Mouse (Mus musculus) spleen, postnatal 14 days (tissue): ENCODE data around the gene Gnat2.

Source experiments
- DNase-seq, 2 experiments: peaks; one replicate each; pipeline ENCODE4 v3.0.0; 2021 to 2022; ENCODE audit warnings: low spot score in 2 of 2

Gnat2 gene

DNA sequence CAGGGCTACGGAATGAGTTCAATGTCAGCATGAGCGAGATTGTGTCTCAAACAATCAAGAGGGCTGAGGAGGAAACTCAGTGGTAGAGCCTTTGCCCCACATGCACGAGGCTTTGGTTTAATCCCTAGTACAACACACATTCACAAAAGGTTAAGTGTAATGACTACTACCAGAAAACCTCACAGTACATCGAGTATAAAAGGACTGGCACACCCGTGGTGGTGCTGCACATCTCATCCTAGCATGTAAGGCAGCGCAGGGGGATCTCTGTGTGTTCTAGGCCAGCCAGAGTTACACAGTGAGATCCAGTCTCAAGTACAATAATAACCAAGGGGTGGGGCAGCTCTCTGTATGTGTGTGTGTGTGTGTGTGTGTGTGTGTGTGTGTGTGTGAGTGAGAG, 24.9 kb downstream of the Gnat2 start:
- no peak for DNase-seq

DNA sequence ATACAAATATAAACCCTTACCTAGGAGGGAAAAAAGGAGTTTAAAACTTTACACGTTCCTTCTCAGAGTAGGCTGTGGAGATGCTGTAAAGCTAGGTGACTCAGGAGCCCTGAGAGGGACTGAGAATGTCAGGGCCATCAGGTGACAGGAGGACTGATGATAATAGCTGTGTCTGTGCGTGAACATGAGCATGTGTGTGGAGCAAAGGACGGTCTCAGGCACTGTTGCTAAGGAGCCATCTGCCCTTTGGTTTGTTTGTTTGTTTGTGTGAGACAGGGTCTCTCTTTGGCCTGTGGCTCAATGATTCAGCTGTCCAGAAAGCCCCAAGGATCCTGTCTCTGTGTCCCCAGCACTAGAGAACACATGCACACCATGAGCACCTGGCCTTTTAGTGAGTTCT, 28.5 kb downstream of the Gnat2 start:
- no peak for DNase-seq

DNA sequence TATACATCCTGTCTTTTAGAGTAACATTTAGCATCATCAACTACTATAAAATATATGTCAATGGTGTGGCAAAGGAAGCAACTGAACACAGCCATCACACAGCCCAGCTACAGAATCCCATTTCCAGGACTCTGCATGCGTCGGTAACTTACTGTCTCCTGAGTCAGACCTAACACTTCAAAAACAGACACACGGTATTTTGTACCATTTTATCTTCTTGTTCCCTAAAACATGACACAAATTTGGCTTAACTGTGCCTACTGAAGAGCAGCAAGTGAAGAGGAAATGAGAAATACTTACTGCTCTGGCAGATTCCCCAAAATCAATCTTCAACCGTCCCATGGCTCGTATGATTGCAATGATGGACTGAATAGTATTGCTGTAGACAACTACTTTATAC, 30.7 kb downstream of the Gnat2 start:
- no peak for DNase-seq

DNA sequence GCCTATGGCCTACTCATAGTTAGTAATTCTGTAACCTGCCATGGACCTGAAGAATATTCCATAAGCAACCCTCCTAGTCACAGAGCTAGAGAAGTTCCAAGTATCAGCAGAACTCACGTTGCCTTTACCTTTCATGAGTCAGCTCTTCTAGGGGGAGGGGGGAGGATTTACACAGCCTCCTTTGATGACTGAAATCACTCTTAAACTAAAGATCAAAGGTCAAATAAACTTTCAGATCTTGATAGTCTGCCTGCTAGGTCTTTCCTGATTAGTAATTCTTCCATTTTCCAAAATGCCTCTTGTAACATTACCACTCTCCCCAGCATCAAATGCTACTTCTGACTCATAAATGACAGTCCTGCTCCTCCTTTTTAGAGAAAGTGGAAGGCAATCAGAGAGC, 31.5 kb downstream of the Gnat2 start:
- DNase-seq = no peak

DNA sequence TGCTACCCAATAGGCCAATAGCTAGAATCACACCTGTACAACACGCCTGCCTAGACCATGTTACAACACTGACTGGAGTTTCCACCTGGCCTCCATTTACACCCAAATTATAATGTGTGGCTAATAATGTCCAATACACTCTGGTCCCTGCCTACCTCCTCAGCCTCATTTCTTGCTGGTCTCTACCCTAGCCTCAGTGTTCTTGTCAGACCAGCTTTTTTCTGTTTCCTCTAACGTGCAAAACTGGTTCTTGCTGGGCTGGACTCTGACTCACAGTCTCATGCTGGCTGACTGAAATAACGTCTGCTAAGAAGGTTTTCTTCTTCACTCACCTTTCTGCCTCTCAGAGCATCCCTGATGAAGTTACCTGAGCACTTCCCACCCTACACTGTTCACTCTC, 33.7 kb downstream of the Gnat2 start:
- no peak for DNase-seq

DNA sequence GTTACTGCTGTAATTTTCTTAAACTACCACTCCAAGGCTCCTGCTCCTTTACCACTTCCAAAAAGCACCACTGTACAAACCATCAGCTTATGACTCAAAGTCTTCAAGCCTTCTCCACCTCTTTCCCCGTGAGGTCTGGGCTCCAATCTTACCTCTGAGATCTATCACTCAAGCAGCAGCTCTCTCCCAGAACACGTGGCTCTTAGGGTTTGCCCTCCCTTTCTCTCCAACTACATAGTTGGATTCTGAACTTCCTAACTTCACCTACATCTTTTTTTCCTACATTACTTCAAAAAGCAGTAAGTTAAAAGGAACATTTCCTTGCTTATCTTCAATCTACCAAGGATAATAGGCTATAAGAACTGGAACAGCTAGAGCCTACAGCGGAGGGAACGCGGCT, 35.9 kb downstream of the Gnat2 start:
- no peak for DNase-seq

DNA sequence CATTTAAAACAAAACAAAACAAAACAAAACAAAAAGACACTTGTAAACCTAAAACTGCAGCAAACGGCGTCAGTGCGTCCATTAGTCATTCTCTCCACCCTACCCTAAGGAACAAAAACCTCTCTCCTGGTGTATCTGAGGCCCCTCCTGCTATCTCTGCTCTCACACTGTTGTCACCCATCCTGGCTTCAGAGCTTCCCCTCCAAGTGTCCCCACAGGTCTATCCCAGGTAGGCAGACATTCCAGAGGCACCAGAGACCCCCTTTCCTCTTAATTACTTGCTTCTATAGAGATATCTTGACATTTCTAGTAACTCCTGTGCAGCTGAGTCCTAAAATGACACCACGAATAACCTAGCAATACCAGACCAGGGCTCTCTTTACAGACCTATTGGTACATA, 36.8 kb downstream of the Gnat2 start:
- DNase-seq = no peak

DNA sequence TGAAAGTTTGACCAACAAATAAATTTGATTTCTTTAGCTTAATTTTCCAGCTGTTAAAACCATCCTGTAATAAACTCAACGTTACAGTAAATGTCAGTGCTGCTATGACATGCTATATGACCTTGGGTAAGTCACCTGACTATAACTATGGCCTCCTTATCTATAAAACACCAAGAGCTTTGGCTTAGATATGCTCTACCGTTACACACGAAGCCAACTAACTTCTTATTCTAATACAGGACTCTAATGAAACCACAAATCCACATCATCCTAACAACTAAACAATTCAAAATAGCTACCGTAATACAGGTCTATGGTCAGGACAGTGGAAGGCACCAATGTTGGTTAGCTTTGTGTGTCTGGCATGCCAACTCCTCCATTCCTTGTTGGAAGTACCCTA, 37.2 kb downstream of the Gnat2 start:
- no peak for DNase-seq

DNA sequence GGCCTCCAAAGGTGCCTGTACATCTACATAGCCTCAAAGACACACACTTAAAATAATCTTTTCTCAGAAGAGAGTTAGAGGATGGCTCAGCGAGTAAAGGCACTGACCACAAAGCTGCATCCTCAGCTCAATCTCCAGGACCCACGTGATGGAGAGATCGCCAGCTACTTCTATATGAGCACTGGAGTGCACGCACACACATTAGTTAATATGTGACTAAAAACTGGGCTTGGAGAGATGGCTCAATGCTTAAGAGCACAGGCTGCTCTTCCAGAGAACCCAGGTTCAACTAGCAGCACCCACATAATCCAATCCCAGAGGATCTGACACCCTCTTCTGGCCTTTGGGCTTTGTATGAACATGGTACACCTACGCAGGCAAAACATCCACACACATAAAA, 38.6 kb downstream of the Gnat2 start:
- no peak for DNase-seq

DNA sequence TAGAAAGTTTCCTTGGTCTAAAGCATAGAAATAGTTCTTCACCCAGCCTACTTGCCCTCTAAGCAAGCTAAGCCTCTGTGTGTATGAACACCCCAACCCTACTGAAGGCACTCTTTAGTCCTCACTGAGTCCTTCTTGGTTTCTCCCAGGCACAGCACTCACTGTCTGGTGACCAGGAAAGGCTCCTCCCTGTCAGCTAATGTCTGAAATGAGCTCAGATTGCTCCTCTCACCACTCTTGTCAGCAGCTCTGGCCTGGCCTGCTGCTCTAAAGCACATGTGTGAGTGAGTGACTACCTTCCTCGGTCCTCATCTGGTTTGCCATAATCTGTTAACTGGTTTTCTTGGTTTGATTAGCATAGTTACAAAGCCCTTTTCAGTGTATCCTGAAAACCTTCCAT, 39.2 kb downstream of the Gnat2 start:
- DNase-seq = no peak

DNA sequence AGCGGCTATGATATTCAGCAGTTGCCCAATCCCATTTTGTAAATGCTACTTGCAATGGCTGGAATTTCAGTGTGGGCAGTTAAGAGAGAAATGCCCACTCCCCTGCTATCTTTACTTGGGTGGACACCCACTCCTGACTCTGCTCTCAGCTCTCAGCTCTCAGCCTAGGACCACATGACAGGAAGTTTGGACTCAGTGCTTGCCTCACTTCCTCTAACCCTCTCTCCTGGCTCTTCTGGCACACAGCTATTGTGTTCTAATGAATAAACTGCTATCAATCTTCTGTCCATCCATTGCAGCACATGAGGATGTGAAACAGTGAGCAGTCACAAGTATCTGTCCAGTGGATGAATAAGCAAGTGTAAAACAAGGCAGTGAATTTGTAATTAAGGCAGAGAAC, 39.9 kb downstream of the Gnat2 start:
- no peak for DNase-seq

DNA sequence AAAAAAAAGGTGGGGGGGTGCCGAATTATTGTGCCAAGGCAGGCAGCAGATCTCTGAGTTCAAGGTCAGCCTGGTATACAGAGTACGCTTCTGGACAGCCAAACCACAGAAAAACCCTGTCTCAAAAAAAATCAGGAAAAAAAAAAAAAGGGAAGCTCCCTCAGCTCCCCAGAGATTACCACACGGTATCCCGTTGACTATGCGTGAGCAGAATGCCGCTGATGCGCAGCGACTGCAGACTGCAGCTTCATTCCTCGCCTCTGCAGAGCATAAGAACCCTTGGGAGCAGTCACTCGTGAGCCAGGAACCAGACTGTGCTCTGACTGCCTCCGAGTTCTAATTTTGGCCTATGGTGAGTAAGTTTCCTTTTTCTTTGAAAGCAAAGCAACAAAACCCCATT, 42.1 kb downstream of the Gnat2 start:
- no peak for DNase-seq

DNA sequence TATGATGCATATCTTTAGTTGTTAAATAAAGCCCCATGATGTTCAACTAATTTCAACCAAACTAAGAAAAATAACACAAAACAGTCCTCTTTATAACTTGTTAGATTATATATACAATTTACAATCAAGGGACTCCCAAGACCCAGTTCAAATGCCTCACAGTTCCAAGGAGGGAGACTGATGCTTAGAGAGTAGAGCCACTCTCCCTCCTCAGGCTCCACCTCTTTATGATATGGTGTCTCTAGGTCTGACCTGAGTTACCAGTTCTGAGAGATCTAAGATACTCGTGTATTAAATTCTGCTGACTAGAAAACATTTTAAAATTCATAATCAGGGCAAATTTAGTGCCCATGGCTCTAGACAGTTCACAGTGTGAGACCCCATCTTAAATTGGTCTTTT, 46.5 kb downstream of the Gnat2 start:
- DNase-seq = no peak

DNA sequence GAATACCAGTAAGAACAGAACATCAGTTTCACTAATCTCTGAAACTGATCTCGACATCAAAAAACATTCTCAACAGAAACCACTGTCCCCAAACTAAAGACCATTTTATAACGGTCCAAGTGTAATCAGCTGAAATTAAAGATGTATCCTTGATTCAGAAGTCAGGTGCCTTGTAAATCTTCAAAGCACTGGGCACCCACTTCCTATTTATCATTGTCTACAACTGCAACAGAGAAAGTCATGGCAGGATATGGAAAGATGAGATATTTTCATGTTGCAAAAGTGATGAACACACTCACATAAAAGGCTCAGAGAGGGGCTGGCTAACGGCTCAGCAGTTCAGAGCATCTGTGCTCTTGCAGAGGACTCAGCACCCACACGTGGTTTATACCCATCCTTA, 48.2 kb downstream of the Gnat2 start:
- DNase-seq = no peak

DNA sequence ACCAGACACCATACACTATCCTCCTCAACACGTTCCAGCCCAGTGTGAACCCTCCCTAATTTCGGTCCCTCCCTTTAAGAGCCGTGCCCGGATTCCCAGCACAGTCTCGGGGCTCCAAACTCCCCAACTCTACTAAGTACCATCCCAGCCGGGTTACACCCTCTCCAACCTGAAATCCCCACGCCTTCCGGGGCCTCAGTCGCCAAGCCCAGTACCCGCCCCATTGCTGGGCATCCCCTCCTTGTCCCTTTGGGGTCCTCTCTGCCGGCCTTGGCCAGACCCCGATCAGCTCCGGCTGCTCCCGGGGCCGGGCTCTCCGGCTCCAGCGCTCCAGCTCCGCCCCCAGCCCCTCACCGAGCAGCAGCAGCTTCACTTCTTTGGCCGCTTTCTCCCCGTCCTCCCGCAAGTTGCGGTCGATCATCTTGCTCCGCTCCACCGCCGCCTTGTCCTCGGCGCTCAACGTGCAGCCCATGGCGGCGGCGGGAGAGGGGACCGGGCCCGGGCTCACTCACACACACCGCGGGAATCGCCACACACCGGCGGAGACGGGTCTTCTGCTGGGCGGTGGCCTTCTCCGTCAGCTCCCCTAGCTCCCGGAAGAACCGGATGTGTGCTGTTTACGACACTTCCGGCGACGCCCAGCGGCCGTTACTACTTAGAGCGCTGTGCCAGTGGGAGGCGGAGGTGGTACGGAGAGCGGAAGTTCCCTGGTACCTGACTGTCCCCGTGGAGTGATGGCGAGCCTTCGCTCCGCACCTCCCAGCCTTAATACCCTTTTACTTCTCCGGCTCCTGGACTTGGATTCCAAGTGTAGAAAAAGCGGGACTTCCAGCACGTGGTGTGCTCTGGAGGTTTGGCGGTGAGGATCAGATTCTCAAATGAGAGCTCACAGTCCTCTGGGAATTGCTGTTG, 53.2 kb downstream of the Gnat2 start, which contains the start of gene Gnai3:
Gnai3 (minus strand) TSS at position 613 of the 912 bp plus-strand sequence.
- peak; percentile 81 to 85 for DNase-seq

DNA sequence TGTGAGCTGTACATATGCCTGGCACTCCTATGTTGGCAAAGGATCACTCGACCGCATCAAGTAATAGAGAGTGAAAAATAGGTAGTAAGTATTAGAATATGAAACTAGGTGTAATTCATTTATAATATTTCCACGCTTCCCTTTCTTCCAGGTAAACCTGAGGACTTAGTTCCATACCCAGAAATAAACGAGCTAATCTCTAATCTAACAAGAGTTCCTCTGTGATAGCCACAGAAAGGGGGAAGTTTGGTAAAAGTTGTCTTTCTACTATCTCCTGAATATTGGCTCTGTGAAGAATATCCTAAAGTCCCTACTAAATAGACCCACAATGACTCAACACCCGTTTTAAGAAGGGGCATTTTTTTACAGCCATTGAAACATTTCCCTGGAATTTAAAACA, 54.1 kb downstream of the Gnat2 start:
- DNase-seq = no peak

DNA sequence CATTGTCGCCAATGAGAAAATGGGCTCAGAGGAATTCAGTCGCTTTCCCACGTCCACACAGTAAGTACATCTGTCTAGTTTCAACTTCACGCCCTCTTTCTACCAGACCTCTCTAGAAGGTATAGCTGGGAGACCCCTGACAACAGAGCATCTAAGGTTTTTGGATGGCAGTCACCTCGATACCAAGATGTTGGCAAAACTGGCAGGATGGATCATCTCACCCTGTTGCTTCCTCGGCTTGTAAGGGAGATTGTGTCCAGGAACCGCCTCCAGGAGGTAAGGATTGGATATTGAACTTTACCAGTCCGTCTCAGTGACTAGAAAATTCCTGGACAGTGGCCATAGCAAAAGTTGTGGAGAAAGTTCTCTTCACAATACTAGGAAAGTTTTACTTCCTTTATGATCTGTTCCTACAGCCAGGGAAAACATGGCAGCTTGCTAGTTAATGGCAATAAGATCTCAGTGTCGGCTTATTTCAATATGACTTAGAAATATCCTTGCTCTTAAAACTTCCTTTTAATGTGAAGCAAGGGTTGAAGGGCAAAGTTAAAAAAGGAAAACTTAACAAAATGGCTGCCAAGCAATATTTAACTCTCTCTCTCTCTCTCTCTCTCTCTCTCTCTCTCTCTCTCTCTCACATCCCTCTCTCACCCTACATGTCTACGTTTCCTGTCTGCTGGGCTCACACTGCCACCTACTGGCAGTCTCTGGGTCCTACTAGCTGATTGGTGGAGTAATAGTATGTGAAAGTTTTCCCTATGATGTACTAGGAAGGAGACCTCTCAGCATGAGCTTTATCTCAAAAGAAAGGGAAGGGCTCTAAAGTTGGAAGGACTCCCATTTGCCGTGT, 55.0 kb downstream of the Gnat2 start:
- DNase-seq = peak; percentile 71 to 85
